Mouse (Mus musculus) intestine, postnatal 0 days (tissue): ENCODE data around the gene Atg13. TPM values are rescaled to one million over a fixed set of nuclear protein-coding genes. Genes with fewer than 3 reads are reported as not detected.

ENCODE experiments used
- ATAC-seq: fragments of 200-750 bp; cut with Nextera tagmentation; 2 replicates; pipeline ENCODE4 v1.8.0; 2017; ENCODE audit warnings: mild to moderate bottlenecking, moderate TSS enrichment, moderate library complexity
- H3K27ac ChIP-seq: fragments of 300-500 bp; sonication (generic); 2 replicates; pipeline ENCODE4 v1.5.1; 2014; ENCODE audit warnings: mild to moderate bottlenecking, low read depth, low read length, moderate library complexity
- H3K27me3 ChIP-seq: fragments of 300-500 bp; sonication (generic); replicated peaks from 2 replicates; pipeline ENCODE4 v1.6.1; 2014; ENCODE audit warnings: low read length, mixed read lengths; ENCODE audit not compliant: control insufficient read depth, insufficient read depth
- H3K36me3 ChIP-seq: fragments of 300-500 bp; sonication (generic); 2 replicates; pipeline ENCODE4 v1.6.1; 2014; ENCODE audit warnings: mild to moderate bottlenecking, moderate library complexity; ENCODE audit not compliant: control insufficient read depth, insufficient read depth
- H3K4me1 ChIP-seq: fragments of 300-500 bp; sonication (generic); replicated peaks from 2 replicates; pipeline ENCODE4 v1.6.1; 2014; ENCODE audit warnings: antibody characterized with exemption, low read length, mixed read lengths; ENCODE audit not compliant: control insufficient read depth, insufficient read depth
- H3K4me2 ChIP-seq: fragments of 300-500 bp; sonication (generic); replicated peaks from 2 replicates; pipeline ENCODE4 v1.6.1; 2014; ENCODE audit warnings: low read depth, mild to moderate bottlenecking, moderate library complexity
- H3K4me3 ChIP-seq: fragments of 300-500 bp; sonication (generic); 2 replicates; pipeline ENCODE4 v1.5.1; 2014; ENCODE audit warnings: low read depth, low read length
- H3K9ac ChIP-seq: fragments of 300-500 bp; sonication (generic); 2 replicates; pipeline ENCODE4 v1.6.1; 2014; ENCODE audit warnings: mild to moderate bottlenecking, low read depth, low read length
- H3K9me3 ChIP-seq: fragments of 300-500 bp; sonication (generic); 2 replicates; pipeline ENCODE4 v1.6.1; 2016; ENCODE audit warnings: mixed run types; ENCODE audit not compliant: control insufficient read depth
- CTCF ChIP-seq: sonication (generic); IDR thresholded peaks from 2 replicates; pipeline ENCODE4 v1.5.1; 2016; ENCODE audit warnings: low read depth, mild to moderate bottlenecking, control low read depth, antibody characterized with exemption, moderate library complexity
- WGBS: fragments of 180-500 bp; shearing (Covaris S2); extraction: QIAGEN DNeasy Blood & Tissue Kit; methylation state at CpG from one replicate; pipeline ENCODE4 v1.1.7; 2014; 5-methylcytosine and 5-hydroxymethylcytosine counted together
- polyA plus RNA-seq: library from polyadenylated mRNA; unstranded; fragments of >200 nt; fragmentation: Nextera tagmentation; extraction: Ambion mirVana; gene quantifications from 2 replicates; pipeline ENCODE4 v1.2.1, GENCODE M21; 2015

Gene Atg13
- polyA plus RNA-seq, 1 experiment from 2014 or later = 15.8 TPM

- no peak for ATAC-seq
- no peak for TF ChIP-seq CTCF
- no peaks in the 10 kb centered on the region for H3K9me3 ChIP-seq
- WGBS = 44% methylated on average over 4 of the region's 4 CpGs
- H3K4me3 ChIP-seq = no peak overlapping the region
- H3K9ac ChIP-seq = no peak overlapping the region
- H3K4me2 ChIP-seq = no peak overlapping the region
- no peaks in the 10 kb centered on the region for H3K27me3 ChIP-seq
- H3K36me3 ChIP-seq = peaks cover 13% of the 10 kb centered on the region
- H3K4me1 ChIP-seq = no peaks in the 10 kb centered on the region
- no peak overlapping the region for H3K27ac ChIP-seq
Observed at GRCm38 (mm10) chr2:91723382-91723781, 13.0 kb upstream of the Atg13 start.

DNA sequence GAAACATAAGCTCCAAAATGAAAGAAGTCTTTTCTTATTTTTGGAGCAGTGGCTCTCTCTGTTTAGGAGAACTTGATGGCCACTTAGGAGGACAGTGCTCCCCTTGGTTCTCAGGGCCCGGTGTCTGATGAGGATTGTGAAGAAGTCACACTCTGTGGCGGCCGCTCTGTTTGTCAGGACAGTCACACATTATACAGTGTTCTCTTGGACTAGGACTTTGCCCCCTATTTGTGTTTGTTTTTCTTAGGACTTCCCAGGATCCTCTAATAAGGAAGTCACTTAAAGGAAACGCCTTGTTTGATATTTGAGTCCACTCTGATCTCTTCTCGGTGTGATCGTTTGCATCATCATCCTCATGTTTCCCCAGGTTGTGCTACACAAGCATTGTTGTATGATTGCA lies 7.9 kb upstream of the Atg13 start:
- Histone ChIP-seq H3K9ac (no peak overlapping the region), H3K4me3 (no peak overlapping the region), H3K4me1 (no peaks in the 10 kb centered on the region), H3K27ac (peak overlapping the region; percentile 52; the same call in 1 of the 2 replicates), H3K9me3 (no peaks in the 10 kb centered on the region), H3K36me3 (peaks cover 18% of the 10 kb centered on the region), H3K27me3 (no peaks in the 10 kb centered on the region), H3K4me2 (peak overlapping the region; percentile 46)
- WGBS = 41% methylated on average over 6 of the region's 6 CpGs
- TF ChIP-seq CTCF = no peak
- peak; percentile 92 for ATAC-seq

GRCm38 (mm10) chr2:91714921-91715320 lies 4.5 kb upstream of the Atg13 start:
- no peak for TF ChIP-seq CTCF
- no peak for ATAC-seq

DNA sequence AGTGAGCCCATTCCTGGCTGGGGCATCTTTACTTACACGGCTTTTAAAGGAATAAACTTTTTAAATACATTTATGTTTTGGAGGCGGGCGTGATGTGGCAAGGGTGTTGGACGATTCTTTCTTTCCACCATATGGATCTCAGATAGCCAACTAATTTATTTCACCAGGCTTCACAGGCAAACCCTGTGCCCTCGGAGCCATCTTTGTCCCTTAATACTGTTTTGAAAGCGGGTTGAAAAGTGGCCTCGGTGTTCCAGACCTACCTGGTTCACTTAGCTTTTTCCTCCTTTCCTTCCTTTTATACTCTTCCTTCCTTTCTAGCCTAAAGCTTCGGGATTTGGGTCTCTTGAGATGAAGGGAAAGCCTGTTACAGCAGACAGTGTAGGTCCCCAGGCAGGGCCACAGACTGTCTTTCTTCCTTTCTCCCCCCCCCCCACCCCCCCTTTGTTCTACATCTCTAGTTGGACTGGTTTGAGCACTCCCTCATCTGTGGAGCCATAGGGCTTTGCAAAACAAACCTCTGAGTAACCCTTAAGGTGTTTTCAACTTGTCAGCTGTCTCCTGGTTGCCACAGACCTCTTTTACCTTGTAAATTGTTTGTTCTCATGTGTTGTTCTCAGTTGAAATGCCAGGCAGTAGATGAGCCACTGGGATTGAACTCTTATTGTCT lies 1.0 kb upstream of the Atg13 start:
- ATAC-seq = no peak
- no peaks in the 10 kb centered on the region for H3K27me3 ChIP-seq
- peak overlapping the region; percentile 84 for H3K9ac ChIP-seq
- H3K4me2 ChIP-seq = peak overlapping the region; percentile 82
- peaks cover 4% of the 10 kb centered on the region; the same call in 1 of the 2 replicates for H3K36me3 ChIP-seq
- no peaks in the 10 kb centered on the region for H3K9me3 ChIP-seq
- 0 out of 2 replicates have a peak, but pooled peaks cover 4% of the 10 kb centered on the region for H3K4me1 ChIP-seq
- H3K4me3 ChIP-seq = peak overlapping the region; percentile 80
- TF ChIP-seq CTCF = no peak
- under 1% methylated on average over 8 of the region's 8 CpGs for WGBS
- peak overlapping the region; percentile 86 for H3K27ac ChIP-seq

More at GRCm38 (mm10) chr2:91714921-91715320, 4.5 kb upstream of the Atg13 start:
- Histone ChIP-seq H3K4me2 (no peak overlapping the region), H3K4me3 (no peak overlapping the region), H3K9me3 (no peaks in the 10 kb centered on the region), H3K36me3 (peaks cover 4% of the 10 kb centered on the region; the same call in 1 of the 2 replicates), H3K27ac (no peak overlapping the region), H3K4me1 (no peaks in the 10 kb centered on the region), H3K27me3 (no peaks in the 10 kb centered on the region), H3K9ac (no peak overlapping the region)
- 85% methylated on average over 1 of the region's 1 CpGs for WGBS

GRCm38 (mm10) chr2:91708361-91708760 lies 2.0 kb downstream of the Atg13 start:
- Histone ChIP-seq H3K27ac (no peak overlapping the region), H3K27me3 (no peaks in the 10 kb centered on the region), H3K4me1 (0 out of 2 replicates have a peak, but pooled peaks cover 4% of the 10 kb centered on the region), H3K9ac (no peak overlapping the region), H3K4me3 (no peak overlapping the region), H3K9me3 (no peaks in the 10 kb centered on the region), H3K4me2 (no peak overlapping the region), H3K36me3 (no peaks in the 10 kb centered on the region)
- WGBS = 89% methylated on average over 6 of the region's 6 CpGs
- no peak for ATAC-seq
- no peak for TF ChIP-seq CTCF

GRCm38 (mm10) chr2:91706456-91706855 lies 3.9 kb downstream of the Atg13 start:
- Histone ChIP-seq H3K36me3 (no peaks in the 10 kb centered on the region), H3K4me1 (0 out of 2 replicates have a peak, but pooled peaks cover 4% of the 10 kb centered on the region), H3K4me3 (no peak overlapping the region), H3K9ac (no peak overlapping the region), H3K4me2 (no peak overlapping the region), H3K27ac (no peak overlapping the region), H3K27me3 (no peaks in the 10 kb centered on the region), H3K9me3 (no peaks in the 10 kb centered on the region)
- no peak for ATAC-seq
- no peak for TF ChIP-seq CTCF
